In the genomic region with DNA sequence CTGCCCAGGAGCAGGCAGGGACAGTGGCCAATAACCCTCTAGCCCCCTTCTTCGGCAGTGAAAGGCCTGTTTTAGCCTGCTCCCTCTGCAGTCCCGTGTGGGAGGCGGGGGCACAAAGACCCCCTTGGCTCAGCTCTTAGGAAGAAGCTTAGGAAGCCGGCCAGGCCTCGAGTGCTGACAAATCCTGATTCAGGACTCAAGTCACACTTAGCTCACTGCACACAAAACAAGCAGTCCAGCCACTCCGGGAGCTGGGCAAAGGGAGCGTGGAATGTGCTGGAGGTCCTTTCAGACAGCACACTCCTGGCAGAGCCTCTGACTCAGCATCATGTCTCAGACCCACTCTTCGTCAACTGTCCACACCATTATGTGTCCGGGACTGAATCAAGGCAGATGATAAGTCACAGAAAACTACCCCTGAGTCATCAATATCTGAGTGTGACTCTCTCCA, we compare ENCODE assay signal across 8 mouse cellular contexts. TPM values are rescaled to one million over a fixed set of nuclear protein-coding genes. Genes with fewer than 3 reads are reported as not detected.
A peak's percentile ranks its signal among the peaks of the same experiment; 100 is the strongest.
DNase-seq lines count a peak whose midpoint lies in the region; ATAC-seq and TF ChIP-seq lines count a peak whose summit lies in the region.

No protein-coding gene starts in this region.

- no peaks in the 10 kb centered on the region for H3K36me3 ChIP-seq in forebrain, postnatal 0 days (ENCODE audit: insufficient read depth)
- H3K36me3 ChIP-seq in hindbrain, embryonic 16.5 days (ENCODE audit: control insufficient read depth, insufficient read depth, low read length): no peaks in the 10 kb centered on the region
- no peaks in the 10 kb centered on the region for H3K36me3 ChIP-seq in neural tube, embryonic 12.5 days
- no peaks in the 10 kb centered on the region; the same call in 1 of the 2 replicates for H3K36me3 ChIP-seq in liver, embryonic 12.5 days

- TF ChIP-seq CTCF in forebrain, postnatal 0 days (IDR thresholded peaks at IDR 0.05; ENCODE audit: low read depth): no peak

- ATAC-seq in cerebellum, adult (ENCODE audit: insufficient number of reproducible peaks, low FRiP score, low TSS enrichment): peak; percentile 33; the same call in 1 of the 2 replicates
- peak; percentile 86 for ATAC-seq in forebrain, postnatal 0 days
- ATAC-seq in hindbrain, embryonic 16.5 days: peak; percentile 89
- peak; percentile 39 for ATAC-seq in neural tube, embryonic 12.5 days (ENCODE audit: low FRiP score, low read depth)
- no peak for ATAC-seq in liver, embryonic 12.5 days

- DNase-seq in 3134 (ENCODE audit: extremely low read depth, insufficient read length, low spot score): peak; percentile 77
- peak; percentile 67 for DNase-seq in forebrain, postnatal 0 days
- peak; percentile 48 to 54 for DNase-seq in left cerebral cortex, postnatal 14 days (ENCODE audit: low spot score in 2 of 2)
- no peak for DNase-seq in T-cell, adult 2 months (ENCODE audit: low spot score)

- peaks cover 26% of the 10 kb centered on the region for H3K4me1 ChIP-seq in forebrain, postnatal 0 days (ENCODE audit: insufficient read depth)
- peaks cover 60% of the 10 kb centered on the region for H3K4me1 ChIP-seq in hindbrain, embryonic 16.5 days (ENCODE audit: control insufficient read depth, insufficient read depth, low read depth, low read length)
- H3K4me1 ChIP-seq in neural tube, embryonic 12.5 days: peaks cover 55% of the 10 kb centered on the region
- peaks cover 32% of the 10 kb centered on the region; the same call in 1 of the 2 replicates for H3K4me1 ChIP-seq in liver, embryonic 12.5 days

- WGBS in forebrain, postnatal 0 days: 17% methylated on average over 9 of the region's 9 CpGs
- WGBS in hindbrain, embryonic 16.5 days: 20% methylated on average over 9 of the region's 9 CpGs
- WGBS in neural tube, embryonic 12.5 days: 30% methylated on average over 9 of the region's 9 CpGs
- 66% methylated on average over 9 of the region's 9 CpGs for WGBS in liver, embryonic 12.5 days (ENCODE audit: insufficient replicate concordance)

- intact Hi-C loops in left cerebral cortex, postnatal 14 days (cut with DNase I): no loop called here

- no peaks in the 10 kb centered on the region for H3K9me3 ChIP-seq in forebrain, postnatal 0 days (ENCODE audit: low read length)
- no peaks in the 10 kb centered on the region for H3K9me3 ChIP-seq in hindbrain, embryonic 16.5 days (ENCODE audit: control insufficient read depth, low read length)
- no peaks in the 10 kb centered on the region for H3K9me3 ChIP-seq in neural tube, embryonic 12.5 days
- no peaks in the 10 kb centered on the region for H3K9me3 ChIP-seq in liver, embryonic 12.5 days (replicated peaks)

- H3K4me3 ChIP-seq in forebrain, postnatal 0 days (ENCODE audit: low read depth, low read length): no peak overlapping the region
- H3K4me3 ChIP-seq in hindbrain, embryonic 16.5 days (ENCODE audit: low read length): no peak overlapping the region
- H3K4me3 ChIP-seq in neural tube, embryonic 12.5 days: no peak overlapping the region
- H3K4me3 ChIP-seq in liver, embryonic 12.5 days: no peak overlapping the region

- H3K27me3 ChIP-seq in forebrain, postnatal 0 days (ENCODE audit: insufficient read depth, low read length): no peaks in the 10 kb centered on the region
- no peaks in the 10 kb centered on the region for H3K27me3 ChIP-seq in hindbrain, embryonic 16.5 days (replicated peaks; ENCODE audit: control insufficient read depth, insufficient read depth, low read length)
- H3K27me3 ChIP-seq in neural tube, embryonic 12.5 days (replicated peaks): no peaks in the 10 kb centered on the region
- H3K27me3 ChIP-seq in liver, embryonic 12.5 days (replicated peaks): no peaks in the 10 kb centered on the region

- no peak overlapping the region for H3K27ac ChIP-seq in forebrain, postnatal 0 days (ENCODE audit: low read depth, low read length)
- no peak overlapping the region for H3K27ac ChIP-seq in hindbrain, embryonic 16.5 days (ENCODE audit: low read depth, low read length)
- no peak overlapping the region for H3K27ac ChIP-seq in neural tube, embryonic 12.5 days
- H3K27ac ChIP-seq in liver, embryonic 12.5 days: no peak overlapping the region

- no peak overlapping the region for H3K4me2 ChIP-seq in forebrain, postnatal 0 days (ENCODE audit: low read depth)
- H3K4me2 ChIP-seq in hindbrain, embryonic 16.5 days (ENCODE audit: low read length): peak overlapping the region; percentile 5
- no peak overlapping the region for H3K4me2 ChIP-seq in neural tube, embryonic 12.5 days (replicated peaks)
- H3K4me2 ChIP-seq in liver, embryonic 12.5 days: no peak overlapping the region

- no peak overlapping the region for H3K9ac ChIP-seq in forebrain, postnatal 0 days
- no peak overlapping the region for H3K9ac ChIP-seq in hindbrain, embryonic 16.5 days (ENCODE audit: low read depth, low read length)
- H3K9ac ChIP-seq in neural tube, embryonic 12.5 days: no peak overlapping the region
- H3K9ac ChIP-seq in liver, embryonic 12.5 days: no peak overlapping the region

RNA-seq across cellular contexts. Expression of a gene that starts 28.2 kb away (rescaled TPM):
- total RNA-seq in forebrain, postnatal 0 days (2014; rRNA removed): 206 and 214 TPM in 2 replicates
- 14.1 and 21.9 TPM in 2 replicates for polyA plus RNA-seq in forebrain, postnatal 0 days (2015; fragmentation: Nextera tagmentation; extraction: Ambion mirVana)
- polyA plus RNA-seq in hindbrain, embryonic 16.5 days (2015; fragmentation: Nextera tagmentation; extraction: Ambion mirVana): 31.1 and 32.0 TPM in 2 replicates
- total RNA-seq in left cerebral cortex, postnatal 14 days (2021): 100 to 1,000 TPM; 185 to 195 TPM
- 38.1 and 38.6 TPM in 2 replicates for polyA plus RNA-seq in neural tube, embryonic 12.5 days (2016; fragmentation: Nextera tagmentation; extraction: Ambion mirVana)
- polyA plus RNA-seq in liver, embryonic 12.5 days (2016; fragmentation: Nextera tagmentation; extraction: Ambion mirVana): 5.2 and 5.6 TPM in 2 replicates
